Mouse (Mus musculus) neural tube, embryonic 11.5 days (tissue): Measurements from ENCODE around the gene Pnkp. TPM values are rescaled to one million over a fixed set of nuclear protein-coding genes. Genes with fewer than 3 reads are reported as not detected.

Experiments
- ATAC-seq: fragments of 200-750 bp; cut with Nextera tagmentation; 2 replicates; pipeline ENCODE4 v1.8.0; 2017; ENCODE audit warnings: moderate number of reproducible peaks, mild to moderate bottlenecking, moderate TSS enrichment, moderate library complexity; ENCODE audit not compliant: insufficient read depth, low FRiP score, low TSS enrichment
- DNase-seq: peaks from one replicate; pipeline ENCODE4 v3.0.0-alpha.2; 2015; ENCODE audit warnings: low spot score
- H3K27ac ChIP-seq: fragments of 300-500 bp; sonication (generic); 2 replicates; pipeline ENCODE4 v1.5.1; 2014; ENCODE audit warnings: low read depth, mild to moderate bottlenecking, low read length
- H3K27me3 ChIP-seq: fragments of 300-500 bp; sonication (generic); 2 replicates; pipeline ENCODE4 v1.6.1; 2014; ENCODE audit warnings: mild to moderate bottlenecking, low read length, mixed read lengths; ENCODE audit not compliant: control insufficient read depth, insufficient read depth
- H3K36me3 ChIP-seq: fragments of 300-500 bp; sonication (generic); 2 replicates; pipeline ENCODE4 v1.6.1; 2014; ENCODE audit warnings: mild to moderate bottlenecking, low read length, moderate library complexity, mixed read lengths; ENCODE audit not compliant: control insufficient read depth, insufficient read depth
- H3K4me1 ChIP-seq: fragments of 300-500 bp; sonication (generic); 2 replicates; pipeline ENCODE4 v1.6.1; 2014; ENCODE audit warnings: low read length, mixed read lengths; ENCODE audit not compliant: control insufficient read depth, insufficient read depth
- H3K4me2 ChIP-seq: fragments of 300-500 bp; sonication (generic); 2 replicates; pipeline ENCODE4 v1.6.1; 2014; ENCODE audit warnings: low read depth, mild to moderate bottlenecking, moderate library complexity
- H3K4me3 ChIP-seq: fragments of 300-500 bp; sonication (generic); 2 replicates; pipeline ENCODE4 v1.5.1; 2014; ENCODE audit warnings: low read depth, low read length
- H3K9ac ChIP-seq: fragments of 300-500 bp; sonication (generic); 2 replicates; pipeline ENCODE4 v1.6.1; 2014; ENCODE audit warnings: mild to moderate bottlenecking, low read length
- H3K9me3 ChIP-seq: fragments of 300-500 bp; sonication (generic); 2 replicates; pipeline ENCODE4 v1.6.1; 2016; ENCODE audit warnings: low read length; ENCODE audit not compliant: control insufficient read depth
- WGBS: fragments of 180-500 bp; shearing (Covaris S2); extraction: QIAGEN DNeasy Blood & Tissue Kit; methylation state at CpG from one replicate; pipeline ENCODE4 v1.1.7; 2014; 5-methylcytosine and 5-hydroxymethylcytosine counted together
- microRNA counts: library from miRNA; unstranded; fragments of <30 nt; microRNA quantifications from one replicate; lab custom pipeline; 2015
- microRNA-seq: library from miRNA; unstranded; fragments of <30 nt; microRNA quantifications from one replicate; pipeline ENCODE4, GENCODE M21; 2016
- polyA plus RNA-seq: library from polyadenylated mRNA; unstranded; fragments of >200 nt; fragmentation: Nextera tagmentation; extraction: Ambion mirVana; gene quantifications from 2 replicates; pipeline ENCODE4 v1.2.1, GENCODE M21; 2014

Gene Pnkp
- polyA plus RNA-seq, 1 experiment from 2014 or later, result 30.6 TPM

DNA sequence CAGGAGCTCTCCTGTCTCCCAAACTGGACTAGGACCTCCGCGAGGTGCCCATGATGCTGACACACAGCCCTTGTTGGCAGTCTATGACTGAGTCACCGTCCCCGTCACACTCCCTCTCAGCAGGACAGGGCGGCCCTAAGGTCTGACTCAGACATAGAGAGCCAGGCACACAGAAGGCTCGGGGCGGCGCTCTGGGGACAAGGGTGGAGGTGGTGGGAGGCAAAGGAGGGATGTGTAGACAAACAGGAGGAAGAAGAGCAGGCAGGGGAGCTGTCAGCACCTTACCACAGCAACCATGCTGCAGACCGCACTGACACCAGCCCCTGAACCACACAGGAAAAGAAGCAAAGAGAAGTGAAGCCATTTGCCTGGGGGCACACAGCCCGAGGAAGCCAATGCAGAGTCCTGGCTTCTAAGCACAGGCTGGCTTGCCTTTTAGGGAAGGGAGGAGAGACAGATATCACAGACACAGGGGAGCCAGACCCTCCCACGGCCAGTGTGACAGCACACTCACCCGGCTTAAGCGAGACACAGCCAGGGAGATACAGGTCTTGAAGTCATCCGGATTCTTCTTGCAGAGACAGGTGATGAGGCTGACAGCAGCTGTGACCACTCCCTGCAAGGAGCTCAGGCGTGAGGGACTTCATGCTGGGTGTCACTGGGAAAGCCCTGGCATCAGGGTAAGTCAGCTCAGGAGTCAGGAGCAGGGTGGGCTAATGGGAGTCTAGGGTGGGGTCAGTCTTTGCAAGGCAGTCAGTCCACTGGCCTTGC, 52.0 kb downstream of the Pnkp start:
- H3K27me3 ChIP-seq, result no peaks in the 10 kb centered on the region
- H3K36me3 ChIP-seq, result peaks cover 35% of the 10 kb centered on the region
- no peak overlapping the region for H3K27ac ChIP-seq
- DNase-seq, result no peak
- H3K9me3 ChIP-seq, result no peaks in the 10 kb centered on the region
- ATAC-seq, result no peak
- H3K9ac ChIP-seq, result no peak overlapping the region
- H3K4me1 ChIP-seq, result no peaks in the 10 kb centered on the region
- 94% methylated on average over 15 of the region's 15 CpGs for WGBS
- H3K4me2 ChIP-seq, result no peak overlapping the region
- H3K4me3 ChIP-seq, result no peak overlapping the region

MicroRNA genes within 50 kb of the gene (microRNA counts, 519-probe panel; counts per million panel counts)
- microRNA mmu-miR-707 (lab: Ali Mortazavi, UCI), result 171 counts per million, percentile 57 among the panel's probes with 10 or more counts

Small RNA genes within 50 kb of the gene (microRNA-seq; reads per million reads assigned to microRNA genes)
- gene Mir707, result not detected

Other genes with a start within 250 kb of the Pnkp start
- gene Myh14, start 186.3 kb upstream of the Pnkp start, polyA plus RNA-seq, result 2.2 and 2.5 TPM in 2 replicates
- not detected in 2 replicates for gene Izumo2, start 148.4 kb upstream of the Pnkp start, polyA plus RNA-seq
- gene Vrk3, start 108.7 kb upstream of the Pnkp start, polyA plus RNA-seq, result 37.5 and 41.2 TPM in 2 replicates
- 2.9 and 3.2 TPM in 2 replicates for gene Zfp473, start 106.1 kb upstream of the Pnkp start, polyA plus RNA-seq
- 64.2 and 68.3 TPM in 2 replicates for gene Nup62, start 41.1 kb upstream of the Pnkp start, polyA plus RNA-seq
- gene Il4i1, start 40.8 kb upstream of the Pnkp start, polyA plus RNA-seq, result 0.65 and 1.1 TPM in 2 replicates
- gene Atf5, start 40.5 kb upstream of the Pnkp start, polyA plus RNA-seq, result 2.1 and 3.1 TPM in 2 replicates
- gene Akt1s1, start 8.1 kb upstream of the Pnkp start, polyA plus RNA-seq, result 37.2 and 49.3 TPM in 2 replicates
- 69.3 and 93.0 TPM in 2 replicates for gene Tbc1d17, start 8.1 kb upstream of the Pnkp start, polyA plus RNA-seq
- gene Ptov1, start 12.6 kb downstream of the Pnkp start, polyA plus RNA-seq, result 418 and 419 TPM in 2 replicates
- gene Med25, start 35.6 kb downstream of the Pnkp start, polyA plus RNA-seq, result 87.7 and 93.1 TPM in 2 replicates
- 18.7 and 20.0 TPM in 2 replicates for gene Fuz, start 38.9 kb downstream of the Pnkp start, polyA plus RNA-seq
- gene Ap2a1, start 72.4 kb downstream of the Pnkp start, polyA plus RNA-seq, result 92.5 and 95.0 TPM in 2 replicates
- gene Tsks, start 86.1 kb downstream of the Pnkp start, polyA plus RNA-seq, result 0.27 TPM in 1 of 2 replicates, not detected in the other
- gene Cpt1c, start 117.7 kb downstream of the Pnkp start, polyA plus RNA-seq, result 22.0 and 25.2 TPM in 2 replicates
- gene Prmt1, start 129.4 kb downstream of the Pnkp start, polyA plus RNA-seq, result 304 and 319 TPM in 2 replicates
- 67.1 and 72.3 TPM in 2 replicates for gene Irf3, start 140.5 kb downstream of the Pnkp start, polyA plus RNA-seq
- gene Bcl2l12, start 141.6 kb downstream of the Pnkp start, polyA plus RNA-seq, result 51.6 and 52.9 TPM in 2 replicates
- gene Scaf1, start 159.2 kb downstream of the Pnkp start, polyA plus RNA-seq, result 54.7 and 57.6 TPM in 2 replicates
- 17.7 and 20.0 TPM in 2 replicates for gene Rras, start 160.8 kb downstream of the Pnkp start, polyA plus RNA-seq
- gene Prr12, start 195.7 kb downstream of the Pnkp start, polyA plus RNA-seq, result 12.9 and 13.2 TPM in 2 replicates
- 59.3 and 65.1 TPM in 2 replicates for gene Nosip, start 205.3 kb downstream of the Pnkp start, polyA plus RNA-seq
- gene Prrg2, start 205.5 kb downstream of the Pnkp start, polyA plus RNA-seq, result 14.8 and 16.2 TPM in 2 replicates
- gene Rcn3, start 235.1 kb downstream of the Pnkp start, polyA plus RNA-seq, result 142 and 151 TPM in 2 replicates
- 11.3 and 12.8 TPM in 2 replicates for gene Fcgrt, start 246.7 kb downstream of the Pnkp start, polyA plus RNA-seq